Mouse (Mus musculus) G1E (cell line): ENCODE measurements around the gene Caps2.

Experiments used
- CTCF ChIP-seq: IDR thresholded peaks from 2 replicates; pipeline ENCODE4 v1.5.1; 2012; ENCODE audit warnings: low read depth, low read length, inconsistent platforms, mixed read lengths
- GATA1 ChIP-seq: IDR thresholded peaks from 2 replicates; pipeline ENCODE4 v1.6.1; 2012; ENCODE audit warnings: borderline replicate concordance, low read length, inconsistent platforms, mixed read lengths
- GATA2 ChIP-seq: IDR thresholded peaks from 2 replicates; pipeline ENCODE4 v1.6.1; 2012; ENCODE audit warnings: low read depth, low read length, inconsistent platforms, borderline replicate concordance
- POLR2AphosphoS5 ChIP-seq: IDR thresholded peaks from 2 replicates; pipeline ENCODE4 v1.6.1; 2012; ENCODE audit warnings: low read depth, low read length, inconsistent platforms; ENCODE audit not compliant: insufficient replicate concordance
- TAL1 ChIP-seq: conservative IDR thresholded peaks from 2 replicates; pipeline ENCODE4 v1.6.1; 2012; ENCODE audit warnings: low read depth, low read length, inconsistent platforms, mixed read lengths

GRCm38 (mm10) chr10:112263467-112263866, 100.0 kb downstream of the Caps2 start:
- TF ChIP-seq CTCF (no peak), GATA1 (no peak), TAL1 (no peak), POLR2AphosphoS5 (no peak), GATA2 (no peak)
